Mouse (Mus musculus) embryonic fibroblast, embryonic 13.5 days (primary cell): ENCODE data around the gene Zfp451.

ENCODE experiments used
- CTCF ChIP-seq: IDR thresholded peaks from 2 replicates; pipeline ENCODE4 v1.5.1; 2011; ENCODE audit warnings: mild to moderate bottlenecking, control low read depth, low read length, moderate library complexity, borderline replicate concordance; ENCODE audit not compliant: insufficient read depth
- POLR2A ChIP-seq: IDR thresholded peaks from 2 replicates; pipeline ENCODE4 v1.6.1; 2011; ENCODE audit warnings: low read depth, mild to moderate bottlenecking, control low read depth, low read length, moderate library complexity

DNA sequence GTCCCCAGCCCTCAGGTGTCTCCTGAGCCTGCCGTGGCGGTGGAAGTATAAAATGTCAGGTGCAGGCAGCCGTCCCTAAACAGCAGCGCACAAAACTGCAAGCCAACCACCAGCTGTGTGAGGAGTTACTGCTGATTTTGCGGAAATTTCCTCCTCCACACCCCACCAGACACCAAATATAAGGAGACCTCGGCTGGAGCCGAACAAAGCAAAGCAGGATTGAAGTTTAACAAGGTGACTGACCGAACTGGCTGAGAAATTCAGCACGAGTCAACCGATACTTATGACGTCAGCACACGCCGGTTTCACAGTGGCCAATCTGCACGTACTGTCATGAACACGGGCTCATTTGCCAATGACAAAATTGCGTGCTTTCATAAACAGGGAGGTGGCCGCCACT lies 60.3 kb downstream of the Zfp451 start:
- TF ChIP-seq POLR2A (no peak), CTCF (no peak)
